Mouse (Mus musculus): ENCODE measurements around the gene Mpp2.
A peak's percentile ranks its signal among the peaks of the same experiment; 100 is the strongest.

Mpp2 gene

DNA sequence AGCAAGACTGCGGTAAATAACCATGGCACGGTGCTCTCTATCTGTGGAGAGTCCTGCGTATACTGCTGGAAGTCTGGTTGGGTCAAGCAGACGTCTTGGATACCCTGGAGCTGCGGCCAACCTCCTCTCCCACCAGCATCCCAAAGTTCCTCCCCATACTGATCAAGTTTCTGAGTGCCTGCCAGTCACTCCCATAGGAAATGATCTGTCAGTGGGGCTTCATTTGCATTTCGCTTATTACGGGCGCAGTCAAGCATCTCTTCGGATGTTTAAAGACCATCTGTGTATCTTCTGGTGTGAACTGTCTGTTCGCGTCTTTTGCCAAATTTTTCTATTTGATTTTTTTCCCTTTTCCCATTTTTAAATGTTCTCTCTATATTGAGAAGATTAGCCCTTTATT, 18.7 kb downstream of the Mpp2 start:
- peak; percentile 67 for DNase-seq

DNA sequence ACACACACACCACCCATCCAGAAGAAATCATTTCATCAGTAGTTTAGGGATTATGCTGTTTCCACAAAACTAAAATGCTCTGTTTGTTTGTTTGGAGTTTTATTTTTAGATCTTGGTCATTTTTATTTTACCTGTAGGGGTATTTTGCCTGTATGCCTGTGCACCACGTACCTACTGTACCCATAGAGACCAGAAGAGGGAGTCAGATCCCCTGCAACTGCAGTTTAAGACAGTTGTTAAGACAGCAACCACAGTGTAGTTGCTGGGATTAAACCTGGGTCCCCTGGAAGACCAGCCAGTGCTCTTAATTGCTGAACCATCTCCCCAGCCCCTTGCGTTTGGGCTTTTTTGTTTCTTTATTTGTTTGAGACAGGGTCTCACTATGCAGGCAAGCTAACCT, 19.3 kb downstream of the Mpp2 start:
- no peak for DNase-seq

DNA sequence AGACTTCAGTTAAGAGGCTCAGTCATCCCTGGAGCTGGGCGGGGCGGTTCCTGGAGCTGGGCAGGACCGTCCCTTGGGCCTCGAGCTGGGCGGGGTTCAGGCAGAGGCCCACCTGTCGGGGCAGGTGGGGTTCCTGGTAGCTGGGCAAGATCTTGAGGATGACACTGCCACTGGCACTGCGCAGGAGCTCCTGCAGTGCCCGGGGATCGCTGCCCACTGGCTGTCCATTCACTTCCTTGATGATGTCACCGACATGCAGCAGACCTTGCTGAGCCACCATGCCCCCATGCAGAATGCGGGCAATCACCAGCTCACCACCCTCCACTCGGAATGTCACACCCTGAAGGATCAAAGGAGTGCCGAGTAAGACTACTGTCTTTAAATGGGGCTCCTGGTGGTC, 25.2 kb downstream of the Mpp2 start:
- DNase-seq: no peak

DNA sequence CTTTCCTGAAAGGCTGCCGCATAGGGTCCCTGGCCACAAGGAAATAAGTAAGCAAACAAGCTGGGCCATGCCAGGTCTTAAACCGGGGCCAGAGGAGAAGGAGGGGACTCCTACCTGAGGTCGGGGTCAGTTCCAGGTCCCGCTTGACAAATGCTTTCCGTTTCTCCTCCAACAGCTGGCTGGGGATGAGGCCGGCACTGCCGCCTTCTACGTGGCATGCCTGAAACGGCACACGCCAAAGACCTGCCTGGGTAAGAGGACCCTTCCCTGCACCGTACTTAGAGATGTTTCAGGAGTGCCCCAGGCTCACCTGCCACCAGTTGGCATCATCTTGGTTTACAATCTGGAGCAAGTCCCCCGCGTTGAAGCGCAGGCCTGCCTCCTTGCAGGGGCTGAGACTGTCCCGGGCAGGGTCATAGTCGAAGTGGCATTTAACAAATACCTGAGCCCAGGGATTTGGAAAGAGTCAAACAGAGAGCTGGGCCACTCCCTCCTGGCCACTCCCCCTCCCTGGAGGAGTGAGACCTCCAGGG, 26.3 kb downstream of the Mpp2 start:
- DNase-seq: no peak

DNA sequence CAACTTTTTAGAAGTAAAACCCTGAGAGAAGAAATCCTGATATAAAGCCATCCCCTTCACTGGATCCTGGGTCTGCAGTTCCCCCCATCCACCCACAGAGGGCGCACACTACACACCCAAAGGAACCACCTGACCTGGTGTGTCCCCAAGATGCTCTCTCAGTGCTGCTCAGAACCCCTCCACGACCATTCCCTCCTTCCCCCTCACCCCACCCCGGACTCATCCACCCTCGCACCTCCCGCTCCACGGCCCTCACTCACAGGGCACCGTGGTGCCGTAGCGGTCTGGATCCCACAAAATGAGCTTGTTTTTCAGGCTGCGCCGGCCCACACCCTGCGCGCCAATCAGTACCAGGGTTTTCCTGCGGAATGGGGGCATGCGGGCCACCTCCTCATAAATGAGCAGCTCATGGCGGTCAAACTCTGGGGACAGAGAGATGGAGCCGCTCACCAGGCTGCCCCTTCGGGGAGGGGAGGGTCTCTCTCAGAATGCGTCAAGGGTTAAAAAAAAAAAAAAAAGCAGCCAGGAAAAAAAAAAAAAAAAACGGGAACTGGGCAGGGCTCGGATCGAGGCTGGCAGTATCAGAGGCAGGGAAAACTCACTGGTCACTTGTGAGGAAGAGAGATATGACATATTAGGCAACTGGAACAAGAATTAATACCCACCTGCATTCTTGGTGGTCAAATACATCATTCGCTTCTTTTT, 26.9 kb downstream of the Mpp2 start:
- peak; percentile 77 for DNase-seq

DNA sequence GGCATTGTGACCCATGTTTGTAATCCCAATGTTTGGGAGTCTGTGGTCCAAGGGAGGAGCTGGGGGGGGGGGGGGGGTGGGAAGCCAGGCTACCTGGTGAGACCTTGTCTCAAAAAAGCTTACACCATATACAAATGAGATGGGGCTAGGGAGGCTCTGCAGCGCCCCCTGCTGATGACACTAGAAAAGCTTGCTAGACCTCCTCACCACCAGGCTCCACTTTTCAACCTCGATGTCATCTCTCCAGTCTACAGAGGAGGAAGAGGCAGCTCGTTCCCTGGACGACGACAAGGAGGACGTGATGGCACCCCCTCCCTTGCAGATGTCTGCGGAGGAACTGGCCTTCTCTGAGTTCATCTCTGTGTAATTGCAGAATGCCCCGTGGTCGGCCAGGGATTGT, 34.5 kb downstream of the Mpp2 start:
- DNase-seq: peak; percentile 32

DNA sequence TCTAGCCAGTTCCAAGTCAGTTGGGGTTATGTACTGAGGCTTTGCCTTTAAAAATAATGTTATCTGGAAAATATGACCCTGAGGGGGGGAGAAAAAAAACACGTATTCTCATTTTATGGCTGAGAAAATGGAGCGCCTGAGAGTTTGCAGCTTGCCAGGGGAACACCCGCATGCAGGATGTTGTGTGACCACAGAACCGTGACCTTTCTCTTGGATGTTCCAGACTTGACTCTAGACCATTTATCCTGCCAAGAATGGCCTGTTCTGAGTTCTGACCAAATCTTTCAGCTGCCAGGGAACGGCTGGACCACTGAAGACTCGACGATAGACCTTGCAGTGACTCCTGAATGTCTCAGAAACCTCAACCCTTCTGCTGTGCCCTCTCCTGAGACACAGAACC, 35.1 kb downstream of the Mpp2 start:
- no peak for DNase-seq

DNA sequence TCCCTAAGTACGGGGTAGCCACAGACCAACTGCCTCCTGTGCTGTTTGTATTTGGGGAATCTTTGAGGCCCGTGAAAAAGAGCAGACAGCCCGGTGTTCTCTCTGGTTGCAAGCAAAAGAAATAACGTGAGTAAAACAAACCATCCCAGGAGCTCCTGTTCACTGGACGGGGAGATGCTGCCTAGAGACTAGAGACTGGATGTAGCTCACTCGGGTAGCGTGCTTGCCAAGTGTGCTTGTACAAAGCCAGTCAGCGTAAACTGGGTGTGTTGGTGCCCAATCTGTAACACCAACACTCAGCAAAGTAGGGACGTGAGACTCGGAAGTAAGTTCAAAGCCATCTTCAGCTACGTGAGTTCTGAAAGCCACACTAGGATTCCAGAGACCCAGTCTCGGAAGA, 35.6 kb downstream of the Mpp2 start:
- DNase-seq: no peak

DNA sequence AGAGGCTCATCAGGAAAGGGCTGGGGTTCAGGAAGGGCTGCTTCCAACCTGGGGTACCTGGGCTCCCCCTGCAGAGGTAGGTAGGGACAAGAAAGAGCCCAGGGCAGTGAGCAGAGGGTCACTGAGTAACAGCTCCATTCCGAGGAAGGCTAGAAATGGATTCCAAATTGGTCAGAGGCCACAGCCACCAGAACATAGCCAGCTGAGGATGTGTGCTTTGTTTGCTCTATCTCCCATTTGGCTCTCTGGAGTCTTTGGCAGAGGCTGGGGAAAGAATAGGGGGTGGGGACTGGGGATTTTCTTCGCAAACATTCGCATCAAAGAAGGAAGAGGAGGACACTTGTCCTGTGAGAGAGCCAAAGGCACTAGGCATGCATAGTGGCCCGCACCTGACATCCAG, 36.4 kb downstream of the Mpp2 start:
- no peak for DNase-seq

DNA sequence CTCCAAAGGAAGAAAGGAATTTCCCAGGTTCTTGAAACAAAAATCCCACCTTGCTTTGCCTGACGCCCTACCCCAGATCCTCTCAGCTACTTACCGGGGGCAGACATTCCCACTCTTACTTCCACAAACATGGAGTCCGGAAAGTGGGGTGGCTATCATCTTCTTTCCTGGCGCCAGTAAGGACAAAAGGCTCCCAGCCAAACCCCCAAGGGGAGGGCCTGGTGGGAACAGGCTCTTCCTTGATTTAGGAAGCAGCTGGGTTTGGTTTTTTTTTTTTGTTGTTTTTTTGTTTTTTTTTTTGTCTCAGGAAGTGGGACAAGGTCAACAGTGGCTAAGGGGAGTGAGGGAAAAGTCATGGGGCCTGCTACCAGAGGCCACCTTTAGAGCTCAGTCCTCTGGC, 36.8 kb downstream of the Mpp2 start:
- DNase-seq: no peak

DNA sequence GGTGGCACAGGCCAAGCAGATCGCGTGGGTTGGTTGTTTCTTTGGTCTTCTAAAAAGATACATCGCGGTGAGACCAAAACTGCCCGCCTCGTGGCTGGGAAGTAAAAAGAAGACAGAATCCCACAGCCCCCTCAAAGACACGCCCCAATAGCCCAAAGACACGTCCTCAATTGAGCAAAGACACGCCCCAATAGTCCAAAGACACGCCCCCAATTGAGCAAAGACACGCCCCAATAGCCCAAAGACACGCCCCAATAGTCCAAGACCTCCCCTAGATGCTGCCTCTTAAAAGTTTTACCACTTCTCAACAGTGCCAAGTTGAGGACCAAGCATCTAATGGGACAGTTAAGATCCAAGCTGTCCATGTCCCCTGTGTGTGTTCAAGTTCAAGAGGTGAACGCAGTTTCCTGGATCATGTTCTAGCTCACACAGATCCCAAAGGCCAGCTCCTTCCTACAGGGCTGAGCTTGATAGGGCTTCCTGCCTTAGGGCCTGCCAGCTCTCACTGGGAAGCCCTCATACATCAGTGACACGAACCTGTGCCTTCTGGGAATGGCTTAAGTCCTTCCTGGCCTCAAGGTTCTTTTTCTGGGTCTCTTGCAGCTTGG, 38.3 kb downstream of the Mpp2 start:
- DNase-seq: no peak

DNA sequence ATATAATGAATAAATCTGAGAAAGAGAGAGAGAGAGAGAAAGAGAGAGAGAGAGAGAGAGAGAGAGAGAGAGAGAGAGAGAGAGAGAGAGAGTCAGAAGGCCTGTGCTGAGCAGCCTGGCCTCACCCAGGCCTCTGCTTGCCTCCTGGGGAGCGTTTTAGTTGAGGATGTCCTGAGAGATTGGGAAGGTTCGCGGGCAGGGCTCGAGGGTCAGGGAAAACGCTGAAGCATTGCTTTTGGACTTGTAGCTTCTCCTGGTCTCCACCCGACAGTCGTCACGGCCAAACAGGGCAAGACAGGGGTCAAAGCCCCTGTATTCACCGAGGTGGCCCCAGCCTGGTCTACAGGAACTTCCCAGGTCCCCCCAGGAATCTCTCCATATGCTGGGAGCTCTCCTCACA, 41.7 kb downstream of the Mpp2 start:
- no peak for DNase-seq

DNA sequence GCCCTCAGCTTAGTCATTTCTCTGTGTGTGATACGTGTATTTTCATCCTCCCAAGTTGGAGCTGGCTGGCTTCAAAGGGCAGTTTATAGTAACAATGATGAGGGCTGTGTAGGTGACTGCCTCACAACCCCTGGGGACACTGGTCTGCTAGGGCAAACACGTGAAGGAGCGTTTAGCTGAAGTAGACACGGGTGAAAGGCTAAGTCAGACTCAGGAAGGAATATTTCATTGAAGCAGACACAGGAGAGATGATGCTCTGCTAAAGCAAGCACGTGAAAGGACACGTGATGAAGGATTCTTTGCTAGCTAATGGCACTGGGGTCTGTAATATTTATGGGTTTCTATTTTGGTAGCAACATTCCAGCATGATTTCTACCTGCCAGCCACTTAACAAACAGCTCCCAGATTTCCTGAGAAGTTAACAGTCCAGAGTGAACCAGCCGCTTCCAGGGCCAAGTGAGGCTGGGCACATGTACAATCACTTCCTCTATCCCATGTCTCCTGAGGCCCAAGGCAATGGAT, 43.6 kb downstream of the Mpp2 start:
- DNase-seq: no peak

DNA sequence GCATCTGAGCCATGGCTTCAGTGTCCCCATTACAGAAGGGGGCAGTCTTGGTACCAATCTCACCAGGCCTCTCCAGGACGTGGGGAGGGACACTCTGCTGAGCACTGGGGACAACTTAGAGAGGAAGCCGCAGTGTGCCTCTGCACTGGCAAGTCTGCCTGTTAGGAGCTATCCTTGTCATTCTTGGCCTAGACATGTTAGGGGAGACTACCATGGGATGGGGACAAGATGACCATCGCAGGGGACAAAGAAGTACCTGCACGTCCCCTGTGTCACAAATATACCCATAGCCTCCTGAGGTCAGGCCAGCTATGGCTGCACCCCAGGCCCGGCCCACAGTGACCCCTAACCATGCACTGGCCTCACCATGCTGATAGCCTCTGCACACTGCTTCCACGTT, 44.9 kb downstream of the Mpp2 start:
- no peak for DNase-seq

DNA sequence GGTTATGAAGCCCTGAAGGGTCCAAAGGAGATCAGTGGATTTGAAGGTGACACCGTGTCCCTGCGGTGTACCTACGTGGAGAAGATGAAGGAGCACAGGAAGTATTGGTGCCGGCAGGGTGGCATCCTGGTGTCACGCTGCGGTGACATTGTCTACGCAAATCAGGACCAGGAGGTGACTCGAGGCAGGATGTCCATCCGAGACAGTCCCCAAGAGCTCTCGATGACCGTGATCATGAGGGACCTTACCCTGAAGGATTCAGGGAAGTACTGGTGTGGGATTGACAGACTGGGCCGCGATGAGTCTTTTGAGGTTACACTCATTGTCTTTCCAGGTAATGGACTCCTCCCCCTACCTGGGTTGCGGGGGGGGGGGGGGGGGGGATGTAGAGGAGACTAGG, 45.3 kb downstream of the Mpp2 start:
- DNase-seq: no peak

DNA sequence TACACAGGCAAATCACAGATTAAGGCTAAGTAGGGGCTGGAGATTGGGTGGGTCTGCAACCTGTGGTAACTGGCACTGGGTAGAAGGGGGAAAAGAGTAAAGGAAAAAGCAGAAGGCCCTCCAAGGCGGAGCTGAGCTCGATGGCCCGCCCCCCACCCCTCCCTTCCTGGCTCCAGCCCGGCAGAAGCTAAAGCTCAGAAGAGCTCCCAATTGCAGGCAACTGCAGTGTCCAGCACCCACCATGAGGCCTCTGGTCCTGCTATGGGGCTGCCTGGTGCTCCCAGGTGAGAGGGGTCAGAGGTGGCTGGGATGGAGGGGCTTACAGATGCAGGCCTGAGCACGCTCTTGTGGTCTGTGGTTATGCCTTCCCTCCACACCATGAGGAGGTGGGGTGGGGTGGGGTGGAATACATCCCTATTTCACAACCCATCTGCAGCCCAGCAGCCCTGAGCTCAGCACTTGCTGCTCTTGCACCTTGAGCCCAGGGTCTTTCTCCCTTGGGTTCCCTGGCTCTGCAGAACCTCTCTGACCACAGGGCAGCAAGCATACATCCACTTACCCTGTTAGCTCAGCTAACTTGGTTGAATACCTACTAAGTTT, 46.9 kb downstream of the Mpp2 start, which contains the start of gene Cd300lg:
Cd300lg (plus strand) TSS at position 160 of the 600 bp plus-strand sequence.
- no peak for DNase-seq

DNA sequence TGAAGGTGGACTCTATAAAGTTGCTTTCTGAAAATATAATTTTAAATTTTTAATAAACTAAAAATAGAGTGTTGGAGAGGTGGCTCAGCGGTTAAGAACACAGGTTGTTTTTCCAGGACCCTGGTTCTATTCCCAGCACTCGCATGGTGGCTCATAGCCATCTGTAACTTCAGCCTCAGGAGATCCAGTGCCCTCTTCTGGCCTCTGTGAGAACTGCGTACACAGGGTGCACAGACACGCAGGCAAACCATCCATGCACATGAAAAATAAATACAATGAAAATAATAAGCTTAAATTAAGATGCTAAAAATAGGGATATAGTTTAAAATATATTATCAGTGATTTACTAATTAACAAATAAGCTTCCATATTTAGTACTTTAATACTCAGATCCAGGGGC, 47.7 kb downstream of the Mpp2 start:
- no peak for DNase-seq

DNA sequence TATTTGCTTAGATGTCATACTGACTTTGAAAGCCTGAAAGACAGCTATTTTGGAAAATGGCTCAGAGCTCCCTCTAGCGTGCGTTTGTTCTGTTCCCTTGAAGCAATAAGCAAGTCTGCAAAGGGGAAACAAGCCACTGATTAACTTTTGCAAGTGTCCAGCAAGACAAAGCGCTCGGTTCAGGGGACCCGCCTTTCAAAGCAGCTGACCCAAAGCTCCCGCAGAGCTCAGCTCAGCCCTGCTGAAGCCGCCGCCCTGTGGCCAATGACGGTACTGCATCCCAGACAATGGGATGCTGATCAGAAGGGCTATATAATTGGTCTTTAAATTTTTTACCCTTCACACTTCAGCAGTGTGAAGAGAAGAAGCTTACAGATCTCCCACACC, 48.2 kb downstream of the Mpp2 start:
- DNase-seq: peak; percentile 78

DNA sequence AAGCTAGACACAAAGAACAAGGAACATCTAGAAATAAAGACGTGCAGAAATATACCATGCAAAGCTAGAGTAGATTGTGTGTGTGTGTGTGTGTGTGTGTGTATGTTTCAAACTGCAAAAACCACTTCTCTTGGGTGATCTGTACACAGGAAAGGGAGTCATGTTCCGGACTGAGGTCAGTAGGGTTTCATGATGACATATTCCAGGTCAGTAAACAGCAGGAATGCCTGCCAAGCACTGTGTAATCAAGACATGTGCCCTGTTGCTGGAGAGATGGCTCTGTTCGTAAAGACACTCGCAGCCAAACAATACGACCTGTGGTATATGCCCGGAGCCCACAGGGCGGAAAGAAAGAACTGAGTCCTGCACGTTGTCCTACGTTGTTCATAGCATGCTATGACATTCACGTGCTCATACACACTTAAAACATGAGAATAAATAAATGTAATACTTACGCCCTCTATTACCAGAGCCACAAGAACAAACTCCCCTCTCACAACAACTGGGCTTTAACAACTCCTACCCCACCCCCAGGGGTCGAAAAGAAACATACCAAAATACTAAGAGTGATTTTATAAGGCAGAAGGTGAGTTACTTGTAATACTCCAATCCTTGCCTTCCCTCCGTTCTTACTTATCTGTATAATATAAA, 48.7 kb downstream of the Mpp2 start:
- DNase-seq: no peak

DNA sequence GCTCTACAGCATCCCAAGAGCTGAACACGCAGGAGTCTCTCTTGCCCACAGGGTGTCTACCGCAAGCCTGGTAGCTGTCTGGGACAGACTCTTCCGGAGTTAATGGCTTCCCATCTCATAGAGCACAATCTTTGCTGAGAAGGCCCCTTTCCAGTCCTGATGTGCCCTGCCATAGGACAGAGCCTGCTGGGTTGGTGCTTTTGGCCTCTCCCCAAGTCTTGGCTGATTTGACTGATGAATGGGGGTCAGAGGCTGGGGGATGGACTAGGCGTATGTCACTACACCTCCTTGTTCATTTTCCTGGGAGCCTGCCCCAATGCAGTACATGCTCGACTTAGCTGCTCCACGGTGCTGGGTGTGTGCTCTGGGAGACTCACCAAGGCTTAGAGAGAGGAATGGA, 50.5 kb downstream of the Mpp2 start:
- no peak for DNase-seq

DNA sequence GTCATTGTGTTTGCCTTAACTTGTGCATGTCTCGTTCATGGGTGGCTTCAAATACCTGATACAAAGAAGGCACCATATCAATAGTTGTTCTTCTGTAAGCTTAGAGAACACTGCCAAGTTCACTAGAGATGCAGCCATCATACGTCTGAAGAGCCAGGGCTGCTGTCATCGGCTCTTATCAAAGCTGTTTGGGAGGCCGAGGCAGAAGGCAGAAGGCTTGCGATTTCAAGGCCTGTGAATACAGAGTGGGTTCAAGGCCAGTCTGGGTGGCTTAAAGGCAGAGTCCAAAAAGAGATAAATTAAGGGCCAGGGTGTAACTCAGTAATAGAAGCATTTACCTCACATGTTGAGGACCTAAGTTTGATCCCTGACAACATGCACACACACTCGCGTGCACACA, 52.0 kb downstream of the Mpp2 start:
- DNase-seq: no peak

DNA sequence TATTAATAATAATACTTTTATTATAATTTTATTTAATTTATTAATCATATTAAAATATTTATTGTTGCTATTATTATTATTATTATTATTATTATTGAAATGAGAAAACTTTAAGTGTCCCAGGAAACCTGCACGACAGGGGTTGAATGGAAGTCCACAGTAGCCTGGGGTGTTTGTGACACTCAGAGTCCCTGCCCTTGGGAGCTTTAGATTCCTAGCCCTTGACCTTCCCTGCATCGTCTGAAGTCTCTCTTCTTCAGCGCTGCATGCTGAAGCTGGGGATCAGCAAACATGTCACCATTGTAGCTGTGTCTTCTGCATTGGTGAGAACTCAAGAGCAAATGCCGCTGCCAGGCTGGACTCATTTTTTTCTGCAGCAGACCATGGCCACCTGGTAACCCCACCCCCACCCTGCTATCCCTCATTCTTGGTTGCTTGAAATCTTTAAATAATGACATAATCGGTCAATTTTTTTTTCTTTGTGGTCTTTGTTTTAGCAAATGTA, 52.8 kb downstream of the Mpp2 start:
- no peak for DNase-seq

DNA sequence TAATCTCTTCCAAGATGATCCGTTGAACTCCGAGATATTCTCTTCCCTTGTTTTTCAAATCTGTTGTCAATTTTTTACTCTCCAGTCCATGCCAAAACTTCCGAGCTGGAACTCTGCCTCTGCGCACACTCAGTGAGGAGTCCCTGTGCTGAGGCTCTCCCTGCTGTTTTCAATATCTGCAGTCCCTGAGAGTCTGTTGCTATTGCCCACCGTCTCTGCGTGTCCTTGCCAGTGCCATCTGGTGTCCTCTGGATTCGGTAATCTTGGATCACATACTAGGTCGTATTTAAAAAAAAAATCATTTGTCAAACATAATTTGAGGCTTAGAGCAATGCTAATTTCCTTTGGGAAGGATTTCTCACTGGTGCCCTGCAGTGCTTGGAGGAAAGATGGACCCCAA, 53.4 kb downstream of the Mpp2 start:
- peak; percentile 70 for DNase-seq

Data from layer of hippocampus, adult 9-11 months (tissue).